Mouse (Mus musculus) megakaryocyte, embryonic 14.5 days (primary cell): ENCODE data around the gene Rnf103.

Source experiments
- FLI1 ChIP-seq: IDR thresholded peaks from 2 replicates; pipeline ENCODE4 v1.6.1; 2012; ENCODE audit warnings: low read length, inconsistent platforms, mixed read lengths
- GATA1 ChIP-seq: IDR thresholded peaks from 3 replicates; pipeline ENCODE4 v1.6.1; 2012; ENCODE audit warnings: mixed read lengths, low read length, inconsistent platforms, borderline replicate concordance

GRCm38 (mm10) chr6:71481136-71481535 lies 12.6 kb upstream of the Rnf103 start:
- TF ChIP-seq GATA1 = no peak
- TF ChIP-seq FLI1 = no peak
